Mouse (Mus musculus) olfactory bulb, adult 2 months (tissue): ENCODE data around the gene 4833439L19Rik. TPM values are rescaled to one million over a fixed set of nuclear protein-coding genes. Genes with fewer than 3 reads are reported as not detected.

Experiments used
- H3K27ac ChIP-seq: fragments of 200-500 bp; 2 replicates; pipeline ENCODE4 v1.5.1; 2012; ENCODE audit warnings: low read depth, low read length; ENCODE audit not compliant: insufficient read depth
- H3K4me1 ChIP-seq: fragments of 200-500 bp; 2 replicates; pipeline ENCODE4 v1.6.1; 2012; ENCODE audit warnings: low read length; ENCODE audit not compliant: control insufficient read depth, insufficient read depth
- H3K4me3 ChIP-seq: fragments of 200-500 bp; 2 replicates; pipeline ENCODE4 v1.5.1; 2012; ENCODE audit warnings: mild to moderate bottlenecking, low read depth, low read length, moderate library complexity; ENCODE audit not compliant: insufficient read depth
- CTCF ChIP-seq: fragments of 200-500 bp; IDR thresholded peaks from 2 replicates; pipeline ENCODE4 v1.5.1; 2012; ENCODE audit warnings: low read depth, mild to moderate bottlenecking, low read length, moderate library complexity; ENCODE audit not compliant: insufficient read depth
- POLR2A ChIP-seq: fragments of 200-500 bp; IDR thresholded peaks from 2 replicates; pipeline ENCODE4 v1.6.1; 2012; ENCODE audit warnings: mild to moderate bottlenecking, low read depth, low read length, moderate library complexity; ENCODE audit not compliant: insufficient read depth
- WGBS: fragments of 180-500 bp; shearing (Covaris S2); methylation state at CpG from one replicate; pipeline ENCODE4 v1.1.7; 2018; 5-methylcytosine and 5-hydroxymethylcytosine counted together
- polyA plus RNA-seq: library from polyadenylated mRNA; stranded (reverse); fragments of >200 nt; gene quantifications from 2 replicates; pipeline ENCODE4 v1.2.4, GENCODE M21; 2012; ENCODE audit warnings: low replicate concordance; ENCODE audit not compliant: missing spikeins, insufficient read depth, insufficient read length

Gene 4833439L19Rik
- polyA plus RNA-seq, 1 experiment: not detected

- H3K27ac ChIP-seq: 0 out of 2 replicates have a peak within 1 kb of the TSS, but pooled peaks have one; percentile 6
These were observed 61.4 kb downstream of the 4833439L19Rik start, which contains the start of gene Simc1 for GRCm38 (mm10) chr13:54503604-54504521. Gene Simc1, plus strand, starts transcription at chr13:54503779.

DNA sequence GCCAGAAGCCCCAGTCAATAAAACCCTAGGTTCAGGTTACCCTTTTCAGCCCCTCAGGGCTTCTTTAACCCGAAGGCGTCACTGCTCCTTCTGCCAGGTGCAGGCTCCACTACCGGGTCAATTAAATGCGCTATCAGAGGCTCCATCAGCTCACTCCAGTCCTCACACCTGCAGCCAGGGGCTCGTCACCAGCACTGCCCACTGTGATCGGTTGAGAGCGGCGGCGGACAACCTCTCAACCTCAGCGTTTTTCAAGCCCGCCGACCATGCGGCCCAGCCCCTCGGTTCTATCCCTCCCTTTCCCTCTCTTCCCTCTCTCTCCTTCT, 62.0 kb downstream of the 4833439L19Rik start:
- peaks cover 4% of the 10 kb centered on the region; the same call in 1 of the 2 replicates for H3K4me1 ChIP-seq
- H3K27ac ChIP-seq: no peak overlapping the region
- H3K4me3 ChIP-seq: peak overlapping the region; percentile 63
- 6% methylated on average over 14 of the region's 14 CpGs for WGBS
- TF ChIP-seq CTCF (no peak), POLR2A (no peak)

More at GRCm38 (mm10) chr13:54503604-54504521, 61.4 kb downstream of the 4833439L19Rik start, which contains the start of gene Simc1:
- peaks cover 4% of the 10 kb centered on the region; the same call in 1 of the 2 replicates for H3K4me1 ChIP-seq
- under 1% methylated on average over 105 of the region's 105 CpGs for WGBS
- TF ChIP-seq CTCF (no peak), POLR2A (peak; percentile 43; the same call in 1 of the 2 replicates)
- H3K4me3 ChIP-seq: peak within 1 kb of the TSS; percentile 63

- Histone ChIP-seq H3K4me3 (no peak overlapping the region), H3K27ac (no peak overlapping the region), H3K4me1 (peaks cover 4% of the 10 kb centered on the region; the same call in 1 of the 2 replicates)
- 89% methylated on average over 3 of the region's 3 CpGs for WGBS
- TF ChIP-seq CTCF (no peak), POLR2A (no peak)
These were observed 63.1 kb downstream of the 4833439L19Rik start for GRCm38 (mm10) chr13:54501957-54502690.

GRCm38 (mm10) chr13:54501352-54501751, 63.9 kb downstream of the 4833439L19Rik start:
- peaks cover 4% of the 10 kb centered on the region; the same call in 1 of the 2 replicates for H3K4me1 ChIP-seq
- H3K4me3 ChIP-seq: no peak overlapping the region
- TF ChIP-seq CTCF (no peak), POLR2A (no peak)
- WGBS: 87% methylated on average over 2 of the region's 2 CpGs
- H3K27ac ChIP-seq: no peak overlapping the region

Other genes starting within 250 kb of the 4833439L19Rik start
- not detected in 2 replicates for gene Cplx2, start 194.1 kb downstream of the 4833439L19Rik start, polyA plus RNA-seq
- gene Thoc3, start 96.6 kb downstream of the 4833439L19Rik start, polyA plus RNA-seq: not detected in 2 replicates
- not detected in 2 replicates for gene Simc1, start 61.7 kb downstream of the 4833439L19Rik start, polyA plus RNA-seq
- gene Arl10, start 9.6 kb upstream of the 4833439L19Rik start, polyA plus RNA-seq: not detected in 2 replicates
- not detected in 2 replicates for gene Nop16, start 24.7 kb upstream of the 4833439L19Rik start, polyA plus RNA-seq
- not detected in 2 replicates for gene Higd2a, start 24.8 kb upstream of the 4833439L19Rik start, polyA plus RNA-seq
- gene Cltb, start 45.9 kb upstream of the 4833439L19Rik start, polyA plus RNA-seq: not detected in 2 replicates
- gene Faf2, start 56.3 kb upstream of the 4833439L19Rik start, polyA plus RNA-seq: not detected in 2 replicates
- not detected in 2 replicates for gene Rnf44, start 128.5 kb upstream of the 4833439L19Rik start, polyA plus RNA-seq
- not detected in 2 replicates for gene Cdhr2, start 136.0 kb upstream of the 4833439L19Rik start, polyA plus RNA-seq
- not detected in 2 replicates for gene Gprin1, start 184.4 kb upstream of the 4833439L19Rik start, polyA plus RNA-seq
- gene Sncb, start 201.2 kb upstream of the 4833439L19Rik start, polyA plus RNA-seq: not detected in 2 replicates
- not detected in 2 replicates for gene Eif4e1b, start 218.6 kb upstream of the 4833439L19Rik start, polyA plus RNA-seq
- gene Tspan17, start 223.9 kb upstream of the 4833439L19Rik start, polyA plus RNA-seq: not detected in 2 replicates